Mouse (Mus musculus): ENCODE data around the gene Micall1.
A peak's percentile ranks its signal among the peaks of the same experiment; 100 is the strongest.

Gene Micall1

DNA sequence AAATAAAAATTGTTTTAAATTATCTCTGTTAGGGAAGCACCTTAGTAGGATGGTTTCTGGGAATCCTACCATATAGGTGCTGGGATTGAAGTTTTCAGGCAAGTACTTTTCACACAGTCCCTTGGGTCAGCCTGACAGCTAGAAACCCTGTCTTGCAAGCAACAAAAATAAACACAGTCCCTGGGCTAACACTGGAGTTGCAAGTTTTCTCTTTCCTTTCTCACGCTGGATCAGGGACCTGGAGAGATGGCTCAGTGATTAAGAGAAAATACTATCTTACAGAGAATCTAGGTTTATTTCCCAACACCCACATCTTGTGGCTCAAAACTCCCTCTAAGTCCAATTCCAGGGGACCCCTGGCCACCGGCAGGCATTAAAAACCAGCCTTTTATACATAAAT, 11.6 kb upstream of the Micall1 start:
- DNase-seq (ENCODE audit: low spot score), result no peak

DNA sequence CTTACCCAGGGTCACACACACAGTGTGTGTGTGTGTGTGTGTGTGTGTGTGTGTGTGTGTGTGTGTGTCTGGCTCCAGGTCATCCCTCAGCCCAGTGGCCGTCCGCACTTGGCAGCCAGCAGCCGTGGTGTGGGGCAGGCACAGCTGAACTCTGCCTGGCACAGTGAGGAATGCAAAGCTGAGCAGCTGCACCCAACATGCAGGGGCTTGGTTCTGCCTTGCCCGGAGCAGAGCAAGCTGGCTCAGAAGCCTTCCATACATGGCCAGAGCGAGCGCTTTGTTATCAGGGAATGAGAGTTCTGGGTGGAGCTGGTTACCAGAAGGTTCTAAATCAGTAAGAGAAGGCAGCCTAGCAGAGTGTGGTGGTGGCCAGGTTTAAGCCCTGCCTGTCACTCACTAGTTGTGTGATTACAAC, 11.1 kb upstream of the Micall1 start:
- DNase-seq (ENCODE audit: low spot score), result peak; percentile 70

- no peak for DNase-seq (ENCODE audit: low spot score)
Measured at GRCm38 (mm10) chr15:79098220-79098619, 10.5 kb upstream of the Micall1 start.

DNA sequence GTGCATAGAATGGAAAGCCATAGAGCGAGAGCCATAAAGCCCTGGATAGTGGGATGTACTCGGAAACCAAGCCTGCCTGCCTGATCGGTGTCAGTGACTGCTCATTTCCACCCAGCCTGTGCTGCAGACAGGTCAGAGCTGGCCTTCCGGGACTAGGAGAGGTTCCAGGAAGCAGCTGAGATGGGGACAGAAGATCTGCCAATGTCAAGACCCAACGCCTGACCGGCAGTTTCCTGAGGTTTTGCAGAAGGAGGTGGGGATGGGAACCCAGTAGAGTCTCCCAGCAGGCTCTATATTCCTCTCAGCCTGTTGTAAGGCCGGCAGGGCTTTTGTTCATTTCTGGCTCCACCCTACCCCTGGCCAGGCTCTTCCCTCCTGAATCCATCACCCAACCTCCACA, 9.8 kb upstream of the Micall1 start:
- no peak for DNase-seq (ENCODE audit: low spot score)

DNA sequence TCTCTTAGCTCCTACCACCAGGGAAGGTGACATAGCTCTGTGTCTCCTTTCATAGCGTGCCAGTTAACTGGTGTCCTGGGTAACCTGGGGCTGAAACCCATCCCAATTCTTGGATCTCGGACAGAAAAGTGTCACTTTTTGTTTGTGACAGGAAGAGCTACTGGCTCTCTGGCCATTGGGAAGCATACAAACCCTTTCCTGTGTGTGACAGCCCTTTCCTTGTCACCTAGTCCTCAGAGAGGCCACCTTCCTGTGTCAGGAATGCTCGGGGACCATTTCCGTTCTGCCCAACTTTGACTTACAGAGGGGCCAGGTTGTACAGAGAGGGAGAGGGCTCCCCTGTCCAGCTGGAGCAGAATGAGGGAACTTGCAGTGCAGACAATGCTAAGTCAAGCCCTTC, 9.2 kb upstream of the Micall1 start:
- no peak for DNase-seq (ENCODE audit: low spot score)

DNA sequence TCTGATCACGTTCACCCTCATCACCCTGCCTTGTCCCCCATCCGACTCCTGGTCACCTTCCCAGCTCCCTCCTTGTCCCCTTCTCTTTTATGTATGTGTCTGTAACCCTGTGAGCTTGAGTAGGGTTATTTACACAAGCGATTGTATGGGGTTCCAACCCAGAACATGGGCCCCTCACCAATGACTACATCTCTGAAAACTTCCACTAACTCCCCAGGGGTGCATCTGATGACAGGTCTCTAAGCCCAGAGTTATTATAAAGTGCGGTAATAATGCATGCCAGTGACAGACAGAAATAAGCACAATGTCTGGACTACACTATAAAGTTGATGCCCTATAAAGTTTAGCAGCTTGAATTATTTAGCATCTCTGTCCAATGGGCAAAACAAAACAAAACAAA, 8.3 kb upstream of the Micall1 start:
- no peak for DNase-seq (ENCODE audit: low spot score)

GRCm38 (mm10) chr15:79101531-79101930, 7.2 kb upstream of the Micall1 start:
- DNase-seq (ENCODE audit: low spot score), result no peak

- no peak for DNase-seq (ENCODE audit: low spot score)
Measured at GRCm38 (mm10) chr15:79103264-79103663, 5.4 kb upstream of the Micall1 start.

DNA sequence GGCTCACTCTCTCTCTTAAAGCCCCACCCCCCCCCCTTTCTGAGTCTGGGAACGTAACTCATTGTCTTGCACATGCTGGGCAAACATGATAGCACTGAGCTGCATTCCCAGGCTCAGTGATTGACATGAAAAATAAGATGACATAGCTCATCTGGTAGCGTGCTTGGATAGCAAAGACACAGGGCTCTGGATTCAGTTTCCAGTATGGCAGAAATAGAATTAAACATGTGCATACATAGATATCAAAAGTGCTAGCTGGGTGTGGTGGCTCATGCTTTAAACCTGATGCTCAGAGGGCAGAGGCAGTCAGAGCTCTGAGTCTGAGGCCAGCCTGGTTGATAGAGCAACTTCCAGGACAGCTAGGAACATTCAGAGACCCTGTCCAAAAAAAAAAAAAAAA, 2.9 kb upstream of the Micall1 start:
- DNase-seq (ENCODE audit: low spot score), result no peak

DNA sequence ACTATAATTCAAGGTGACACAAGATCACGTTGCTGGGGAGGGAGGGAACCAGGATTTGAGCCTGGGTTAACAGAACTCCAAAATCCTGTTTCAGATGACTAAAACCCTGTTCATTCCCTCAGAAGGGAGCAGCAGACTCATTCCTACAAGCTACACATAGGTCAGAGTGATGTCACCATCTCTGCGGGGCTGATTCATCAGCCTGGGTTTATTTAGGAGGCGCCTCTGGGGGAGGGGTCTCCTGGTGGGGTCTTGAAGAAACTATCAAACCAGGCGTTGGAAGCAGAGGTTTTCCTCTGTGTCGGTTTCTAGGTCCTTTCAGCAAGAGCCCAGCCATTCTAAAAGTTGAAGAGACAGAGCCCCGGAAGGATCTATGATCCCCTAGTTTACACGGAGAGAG, 732 bp upstream of the Micall1 start:
- peak; percentile 83 for DNase-seq (ENCODE audit: low spot score)

DNA sequence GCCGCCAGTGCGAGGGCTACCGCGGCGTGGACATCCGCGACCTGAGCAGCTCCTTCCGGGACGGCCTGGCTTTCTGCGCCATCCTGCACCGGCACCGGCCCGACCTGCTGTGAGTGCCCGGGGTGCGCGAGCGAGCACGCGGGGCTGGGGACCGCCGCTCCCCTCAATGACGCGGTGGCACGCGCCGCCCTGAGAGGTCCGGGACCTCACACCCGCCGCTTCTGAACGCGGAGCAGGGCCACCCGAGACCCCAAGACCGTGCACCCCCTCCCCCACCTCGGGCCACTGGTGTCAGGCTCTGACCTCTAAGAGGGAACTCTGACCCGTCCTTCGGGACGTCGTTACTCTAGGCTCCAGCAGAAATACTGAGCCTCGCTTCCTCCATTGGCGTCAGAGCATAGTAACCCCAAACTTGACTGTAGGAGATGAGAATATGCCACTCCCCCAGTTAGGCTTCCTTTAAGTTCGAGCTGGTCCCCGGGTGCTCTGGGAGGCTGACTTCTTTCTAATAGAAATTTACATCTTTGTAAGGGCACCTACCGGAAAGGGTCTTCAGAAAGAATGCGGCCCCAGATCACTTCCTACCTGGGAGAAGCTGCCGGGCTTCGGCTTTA, 730 bp downstream of the Micall1 start:
- DNase-seq (ENCODE audit: low spot score), result peak; percentile 45

- no peak for DNase-seq (ENCODE audit: low spot score)
Measured at GRCm38 (mm10) chr15:79110031-79110430, 1.3 kb downstream of the Micall1 start.

- DNase-seq (ENCODE audit: low spot score), result no peak
Measured at GRCm38 (mm10) chr15:79110528-79110927, 1.8 kb downstream of the Micall1 start.

DNA sequence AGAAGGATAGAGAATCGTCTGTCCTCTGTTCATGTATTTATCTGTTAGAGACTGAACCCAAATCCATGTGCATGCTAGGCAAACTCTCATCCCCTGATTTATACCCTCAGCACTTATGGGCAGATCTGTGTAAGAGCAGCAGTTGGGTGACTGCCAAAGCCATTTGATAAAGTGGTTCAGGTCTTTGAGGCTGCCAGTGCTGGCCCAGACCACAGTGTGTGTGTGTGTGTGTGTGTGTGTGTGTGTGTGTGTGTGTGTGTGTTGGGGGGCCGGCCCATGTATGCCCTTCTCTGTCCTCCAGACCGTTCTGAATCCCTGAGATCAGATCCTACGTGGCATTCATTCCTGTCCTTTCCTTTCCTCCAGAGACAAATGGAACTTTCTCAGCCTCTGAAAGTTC, 3.1 kb downstream of the Micall1 start:
- DNase-seq (ENCODE audit: low spot score), result peak; percentile 84

DNA sequence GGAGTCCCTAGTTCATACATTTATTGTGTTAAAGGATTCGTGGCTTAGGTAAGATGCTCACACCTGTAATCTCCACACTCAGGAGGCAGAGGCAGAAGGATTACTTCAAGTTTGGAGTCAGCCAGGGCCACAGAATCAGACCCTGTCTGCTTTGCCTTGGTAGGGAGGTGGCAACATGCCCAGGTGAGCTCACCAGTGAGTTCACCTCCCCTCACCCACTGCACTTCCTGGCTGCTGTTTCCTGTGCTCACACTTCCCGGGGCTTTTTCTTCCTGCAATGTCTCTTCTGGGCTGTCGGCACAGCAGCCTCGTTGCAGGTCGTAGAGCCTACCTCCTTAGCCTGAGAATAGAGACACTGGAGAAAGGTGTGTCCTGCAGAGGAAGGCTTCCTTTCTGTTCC, 6.6 kb downstream of the Micall1 start:
- DNase-seq (ENCODE audit: low spot score), result no peak

GRCm38 (mm10) chr15:79119491-79119890, 10.8 kb downstream of the Micall1 start:
- DNase-seq (ENCODE audit: low spot score), result no peak

- no peak for DNase-seq (ENCODE audit: low spot score)
Measured at GRCm38 (mm10) chr15:79122119-79122518, 13.4 kb downstream of the Micall1 start.

DNA sequence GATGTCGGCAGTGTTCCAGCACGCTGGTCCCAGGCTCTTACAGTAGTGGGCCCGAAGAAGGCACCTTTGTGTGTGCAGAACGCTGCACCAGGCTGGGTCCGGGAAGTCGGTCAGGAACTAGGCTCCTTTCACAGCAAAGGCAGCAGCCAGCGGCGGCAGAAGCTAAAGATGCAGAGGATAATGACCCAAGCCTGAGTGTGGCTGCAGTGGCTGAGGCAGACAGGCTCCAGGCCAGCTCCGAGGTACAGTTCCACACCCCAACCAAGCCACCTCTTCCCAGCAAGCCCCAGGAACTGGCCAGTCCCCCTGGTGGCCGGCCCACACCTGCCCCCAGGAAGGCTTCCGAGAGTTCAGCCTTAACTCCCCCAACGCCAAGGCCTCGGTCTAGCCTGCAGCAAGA, 13.8 kb downstream of the Micall1 start:
- DNase-seq (ENCODE audit: low spot score), result no peak

- DNase-seq (ENCODE audit: low spot score), result no peak
Measured at GRCm38 (mm10) chr15:79123751-79124150, 15.1 kb downstream of the Micall1 start.

DNA sequence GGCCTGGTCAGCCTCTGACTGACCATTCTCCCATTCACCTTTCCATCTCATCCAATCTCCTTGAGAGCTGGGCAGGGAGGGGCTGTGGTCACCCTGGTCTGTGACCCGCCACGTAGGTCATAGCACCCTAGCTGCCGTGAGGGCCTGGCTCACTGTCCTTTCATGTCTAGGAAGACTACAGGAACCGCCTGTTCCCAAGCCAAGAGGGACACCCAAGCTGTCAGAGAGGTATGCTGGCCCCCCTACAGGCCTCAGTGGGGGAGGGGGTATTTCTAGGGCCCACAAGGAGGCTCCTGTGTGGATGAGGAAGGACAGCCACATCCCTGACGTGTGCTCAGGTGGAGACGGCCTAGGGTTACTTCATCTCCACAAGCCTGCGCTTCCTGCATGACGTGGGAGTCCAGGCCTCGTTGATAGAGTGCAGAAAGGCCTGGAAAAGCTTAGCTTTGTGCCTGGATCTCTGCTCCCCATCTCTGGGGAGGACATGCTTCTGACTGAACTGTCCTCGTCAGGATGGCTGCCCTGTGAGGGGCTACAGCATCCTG, 15.7 kb downstream of the Micall1 start:
- no peak for DNase-seq (ENCODE audit: low spot score)

GRCm38 (mm10) chr15:79126217-79126932, 17.7 kb downstream of the Micall1 start:
- peak; percentile 81 for DNase-seq (ENCODE audit: low spot score)

DNA sequence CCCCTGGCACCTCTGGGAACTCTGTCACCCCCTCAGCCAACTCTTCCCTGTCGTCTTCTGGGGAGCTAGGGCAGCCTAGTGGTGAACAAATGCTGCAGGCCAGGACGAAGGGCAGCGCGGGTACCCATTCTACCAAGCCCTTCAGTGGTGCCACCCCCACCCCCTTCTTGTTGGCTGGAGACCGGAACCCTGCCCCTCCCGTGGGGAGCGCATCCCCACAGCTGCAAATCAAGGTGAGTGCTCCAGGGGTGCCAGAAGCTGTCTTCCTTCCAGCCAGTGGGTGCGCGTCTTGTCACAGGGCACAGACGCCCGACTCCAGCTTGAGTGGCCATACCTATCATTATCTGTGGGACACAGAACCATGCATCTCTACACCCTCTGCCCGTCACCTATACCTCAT, 18.4 kb downstream of the Micall1 start:
- no peak for DNase-seq (ENCODE audit: low spot score)

DNA sequence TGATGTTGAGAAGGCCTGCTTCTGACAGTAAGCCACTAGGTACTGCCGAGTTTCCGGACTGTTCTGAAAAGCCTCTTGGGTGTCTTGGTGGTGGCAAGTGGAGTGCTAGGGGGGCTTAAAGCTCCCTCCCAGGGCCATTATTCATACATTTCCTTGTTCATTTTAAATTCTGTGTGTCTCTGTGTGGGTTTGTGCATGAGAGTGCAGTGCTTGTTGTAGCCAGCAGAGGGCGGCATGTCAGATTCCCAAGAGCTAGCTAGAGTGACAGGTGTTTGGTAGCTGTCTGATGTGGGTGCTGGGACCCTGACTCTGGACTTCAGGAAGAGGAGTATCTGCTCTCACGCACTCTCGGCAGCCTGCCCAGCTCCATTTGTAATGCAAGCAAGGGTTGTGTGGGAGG, 19.5 kb downstream of the Micall1 start:
- DNase-seq (ENCODE audit: low spot score), result no peak

GRCm38 (mm10) chr15:79129311-79129710, 20.6 kb downstream of the Micall1 start:
- DNase-seq (ENCODE audit: low spot score), result no peak
